Mouse (Mus musculus): ENCODE measurements around the gene Zfp746.

GRCm38 (mm10) chr6:48086471-48086878 lies at the start of gene Zfp746:
- TF ChIP-seq CTCF (IDR thresholded peaks at IDR 0.05; ENCODE audit: low read depth) (peak; percentile 72), EP300 (optimal IDR thresholded peaks at IDR 0.05) (no peak)
